Mouse (Mus musculus) liver, adult 2 months (tissue): ENCODE results near the gene Paqr5.

Experiments used
- CTCF ChIP-seq: fragments of 200-500 bp; IDR thresholded peaks from 2 replicates; pipeline ENCODE4 v1.5.1; 2011; ENCODE audit warnings: low read depth, low read length, control low read depth
- POLR2A ChIP-seq: fragments of 200-500 bp; IDR thresholded peaks from 2 replicates; pipeline ENCODE4 v1.6.1; 2011; ENCODE audit warnings: low read length, control low read depth; ENCODE audit not compliant: insufficient read depth; ENCODE audit errors: extremely low read depth

GRCm38 (mm10) chr9:62032206-62032605 lies 5.5 kb upstream of the Paqr5 start:
- TF ChIP-seq CTCF (no peak), POLR2A (no peak)
